ENCODE assay signal across 12 mouse cellular contexts in genomic region chr8:93980141-93980540, GRCm38 (mm10).
"Had no signal": no experiment of that assay in that cellular context is flagged by ENCODE, and none has a peak within 500 bp of the region (broad histone marks: within the 10 kb centered on the region; RNA-seq: fewer than 3 reads in every experiment).

No protein-coding gene starts in this region.

- H3K9ac ChIP-seq: intestine, embryonic 15.5 days; limb, embryonic 13.5 days; liver, embryonic 14.5 days; neural tube, embryonic 13.5 days had no signal

- H3K4me3 ChIP-seq: intestine, embryonic 15.5 days; limb, embryonic 13.5 days; neural tube, embryonic 13.5 days had no signal

- H3K27ac ChIP-seq: intestine, embryonic 15.5 days; limb, embryonic 13.5 days; liver, embryonic 14.5 days; neural tube, embryonic 13.5 days had no signal

- DNase-seq: left cerebral cortex, postnatal 4 days; lung, adult 18-20 months; midbrain, embryonic 14.5 days; retina, postnatal 1 day; right cerebral cortex, postnatal 4 days; spleen, adult 18-20 months; thymus, adult 2 months; thymus, postnatal 25 days had no signal

- H3K27me3 ChIP-seq: intestine, embryonic 15.5 days; limb, embryonic 13.5 days; neural tube, embryonic 13.5 days had no signal

- H3K4me2 ChIP-seq: intestine, embryonic 15.5 days; limb, embryonic 13.5 days; neural tube, embryonic 13.5 days had no signal

- ATAC-seq: intestine, embryonic 15.5 days had no signal

- H3K4me1 ChIP-seq: intestine, embryonic 15.5 days; limb, embryonic 13.5 days; neural tube, embryonic 13.5 days had no signal

- H3K9me3 ChIP-seq: intestine, embryonic 15.5 days; limb, embryonic 13.5 days; neural tube, embryonic 13.5 days had no signal
